Mouse (Mus musculus) heart, embryonic 14.5 days (tissue): Measurements from ENCODE around the gene Kcnmb4. TPM values are rescaled to one million over a fixed set of nuclear protein-coding genes. Genes with fewer than 3 reads are reported as not detected.

Source experiments
- ATAC-seq: fragments of 200-750 bp; cut with Nextera tagmentation; 2 replicates; pipeline ENCODE4 v1.8.0; 2017; ENCODE audit warnings: low read depth, moderate TSS enrichment; ENCODE audit not compliant: insufficient number of reproducible peaks, insufficient read depth, low FRiP score
- H3K27ac ChIP-seq, 2 experiments: fragments of 200-500 bp in 1 of 2; fragments of 300-500 bp in 1 of 2; sonication (generic) in 1 of 2; replicated peaks in 1 of 2; 2 replicates each; pipeline ENCODE4 v1.5.1; 2012 to 2014; ENCODE audit warnings: low read depth in 2 of 2, low read length in 2 of 2, control low read depth in 1 of 2, mild to moderate bottlenecking in 1 of 2, mixed read lengths in 1 of 2; ENCODE audit not compliant: control insufficient read depth in 1 of 2, insufficient read depth in 1 of 2
- H3K27me3 ChIP-seq: fragments of 300-500 bp; sonication (generic); 2 replicates; pipeline ENCODE4 v1.6.1; 2014; ENCODE audit warnings: mild to moderate bottlenecking, low read length, control low read depth; ENCODE audit not compliant: control insufficient read depth, insufficient read depth
- H3K36me3 ChIP-seq: fragments of 300-500 bp; sonication (generic); 2 replicates; pipeline ENCODE4 v1.6.1; 2014; ENCODE audit warnings: mild to moderate bottlenecking, control low read depth, low read length, mixed read lengths; ENCODE audit not compliant: control insufficient read depth, insufficient read depth
- H3K4me1 ChIP-seq, 2 experiments: fragments of 200-500 bp in 1 of 2; fragments of 300-500 bp in 1 of 2; sonication (generic) in 1 of 2; 2 replicates each; pipeline ENCODE4 v1.6.1; 2012 to 2014; ENCODE audit warnings: low read length in 2 of 2, control low read depth in 1 of 2, mixed read lengths in 1 of 2; ENCODE audit not compliant: control insufficient read depth in 2 of 2, insufficient read depth in 2 of 2
- H3K4me2 ChIP-seq: fragments of 300-500 bp; sonication (generic); 2 replicates; pipeline ENCODE4 v1.6.1; 2014; ENCODE audit warnings: mild to moderate bottlenecking, low read length
- H3K4me3 ChIP-seq, 2 experiments: fragments of 200-500 bp in 1 of 2; fragments of 300-500 bp in 1 of 2; sonication (generic) in 1 of 2; 2 replicates each; pipeline ENCODE4 v1.5.1; 2012 to 2014; ENCODE audit warnings: low read length in 2 of 2, mild to moderate bottlenecking in 2 of 2, control low read depth in 1 of 2, low read depth in 1 of 2, moderate library complexity in 1 of 2; ENCODE audit not compliant: control insufficient read depth in 1 of 2, insufficient read depth in 1 of 2
- H3K9ac ChIP-seq: fragments of 300-500 bp; sonication (generic); 2 replicates; pipeline ENCODE4 v1.6.1; 2014; ENCODE audit warnings: mild to moderate bottlenecking, low read length
- H3K9me3 ChIP-seq: fragments of 300-500 bp; sonication (generic); 2 replicates; pipeline ENCODE4 v1.6.1; 2016; ENCODE audit warnings: low read length, control low read depth; ENCODE audit not compliant: control insufficient read depth
- WGBS: fragments of 180-500 bp; shearing (Covaris S2); extraction: QIAGEN DNeasy Blood & Tissue Kit; methylation state at CpG from one replicate; pipeline ENCODE4 v1.1.7; 2014; 5-methylcytosine and 5-hydroxymethylcytosine counted together
- polyA plus RNA-seq: library from polyadenylated mRNA; unstranded; fragments of >200 nt; fragmentation: Nextera tagmentation; extraction: Ambion mirVana; gene quantifications from 2 replicates; pipeline ENCODE4 v1.2.1, GENCODE M21; 2014

Gene Kcnmb4
- polyA plus RNA-seq: 5.1 and 5.9 TPM in 2 replicates

DNA sequence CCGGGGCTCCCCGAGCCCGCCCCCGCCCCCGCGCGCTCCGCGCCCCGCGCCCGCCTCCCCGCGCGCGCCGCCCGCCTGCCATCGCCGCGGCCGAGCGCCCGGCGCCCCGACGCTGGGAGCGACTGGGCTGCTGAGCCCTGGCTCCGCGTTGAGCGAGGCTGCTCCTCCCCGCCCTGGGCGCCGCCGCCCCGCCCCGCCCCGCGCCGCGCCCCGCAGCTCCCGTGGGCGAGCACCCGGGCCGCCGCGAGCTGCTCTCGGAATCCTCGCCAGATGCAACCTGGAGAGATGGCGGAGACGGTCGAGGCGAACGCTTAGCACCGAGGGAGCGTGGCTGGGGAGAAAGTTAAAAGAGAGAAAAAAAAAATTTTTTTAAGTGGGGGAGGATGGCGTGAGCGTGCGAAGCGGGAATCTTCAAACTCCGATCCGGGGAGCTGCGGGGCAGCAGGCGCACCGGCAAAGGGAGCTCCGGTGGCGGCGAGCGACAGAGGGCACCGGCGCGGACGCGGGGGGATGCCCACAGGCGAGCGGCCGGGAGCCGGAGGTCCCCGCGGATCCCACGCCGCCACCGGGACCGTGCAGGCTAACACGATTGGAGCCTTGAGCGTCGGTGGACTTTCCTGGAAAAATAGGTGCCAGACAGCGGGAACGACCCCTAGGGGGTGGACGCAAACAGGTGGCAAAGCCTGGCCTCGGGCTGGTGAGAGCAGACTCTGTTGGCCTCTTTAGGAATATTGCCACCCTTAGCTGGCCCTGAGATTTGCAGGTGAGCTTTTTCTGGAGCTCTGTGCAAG is at the start of gene Kcnmb4:
TSS of gene Kcnmb4 (minus strand) at position 120 of the 791 bp plus-strand sequence.
- peaks cover 8% of the 10 kb centered on the region for H3K27me3 ChIP-seq
- H3K4me2 ChIP-seq: peak within 1 kb of the TSS; percentile 95
- ATAC-seq: peak; percentile 69

GRCm38 (mm10) chr10:116519588-116519987 is 45.9 kb upstream of the Kcnmb4 start:
- H3K4me2 ChIP-seq: no peak overlapping the region
- H3K9ac ChIP-seq: no peak overlapping the region
- no peaks in the 10 kb centered on the region for H3K27me3 ChIP-seq
- no peaks in the 10 kb centered on the region for H3K4me1 ChIP-seq
- ATAC-seq: no peak
- H3K36me3 ChIP-seq: no peaks in the 10 kb centered on the region
- H3K4me3 ChIP-seq: no peak overlapping the region
- WGBS: 90% methylated on average over 1 of the region's 1 CpGs
- no peak overlapping the region for H3K27ac ChIP-seq
- no peaks in the 10 kb centered on the region for H3K9me3 ChIP-seq

More for the DNA sequence above, at the start of gene Kcnmb4:
- peak within 1 kb of the TSS in 1 of 2 experiments; percentile 24; a peak in 1 of 4 replicates for H3K27ac ChIP-seq
- H3K36me3 ChIP-seq: no peaks in the 10 kb centered on the region
- peak within 1 kb of the TSS; percentile 76 for H3K9ac ChIP-seq
- H3K4me1 ChIP-seq: peaks cover 0 to 7% of the 10 kb centered on the region in 2 experiments; a peak in 2 of 4 replicates
- H3K4me3 ChIP-seq: peak within 1 kb of the TSS; percentile 49 to 70
- peaks cover 6% of the 10 kb centered on the region; the same call in 1 of the 2 replicates for H3K9me3 ChIP-seq
- WGBS: under 1% methylated on average over 73 of the region's 92 CpGs

DNA sequence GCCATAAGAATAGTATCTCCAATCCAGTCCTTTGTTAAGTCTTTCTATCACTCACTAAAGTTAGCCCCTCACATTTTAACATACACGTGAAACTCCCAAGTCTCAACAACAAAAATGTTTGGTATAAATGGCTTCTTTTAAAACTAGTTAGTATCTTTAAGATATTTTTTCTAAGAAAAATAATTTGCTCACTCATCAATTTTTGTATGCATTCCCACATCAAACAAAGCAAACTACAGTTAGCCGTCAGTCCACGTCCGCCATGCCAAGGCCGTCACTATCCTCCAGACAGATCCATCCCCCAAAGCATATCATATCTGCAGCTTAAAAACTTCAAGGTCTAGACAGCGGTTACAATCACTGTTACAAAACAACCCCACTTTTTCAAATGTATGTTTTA is 41.9 kb upstream of the Kcnmb4 start:
- Histone ChIP-seq H3K9ac (no peak overlapping the region), H3K27ac (no peak overlapping the region), H3K4me2 (no peak overlapping the region), H3K4me1 (no peaks in the 10 kb centered on the region), H3K36me3 (0 out of 2 replicates have a peak, but pooled peaks cover 4% of the 10 kb centered on the region), H3K27me3 (no peaks in the 10 kb centered on the region), H3K9me3 (no peaks in the 10 kb centered on the region), H3K4me3 (no peak overlapping the region)
- no peak for ATAC-seq
- WGBS: 88% methylated on average over 6 of the region's 6 CpGs

- Histone ChIP-seq H3K9me3 (no peaks in the 10 kb centered on the region), H3K27ac (no peak overlapping the region), H3K27me3 (no peaks in the 10 kb centered on the region), H3K9ac (no peak overlapping the region), H3K36me3 (0 out of 2 replicates have a peak, but pooled peaks cover 4% of the 10 kb centered on the region), H3K4me3 (no peak overlapping the region), H3K4me1 (no peaks in the 10 kb centered on the region), H3K4me2 (no peak overlapping the region)
- 87% methylated on average over 4 of the region's 4 CpGs for WGBS
- no peak for ATAC-seq
These were observed 41.5 kb upstream of the Kcnmb4 start for GRCm38 (mm10) chr10:116515158-116515557.

DNA sequence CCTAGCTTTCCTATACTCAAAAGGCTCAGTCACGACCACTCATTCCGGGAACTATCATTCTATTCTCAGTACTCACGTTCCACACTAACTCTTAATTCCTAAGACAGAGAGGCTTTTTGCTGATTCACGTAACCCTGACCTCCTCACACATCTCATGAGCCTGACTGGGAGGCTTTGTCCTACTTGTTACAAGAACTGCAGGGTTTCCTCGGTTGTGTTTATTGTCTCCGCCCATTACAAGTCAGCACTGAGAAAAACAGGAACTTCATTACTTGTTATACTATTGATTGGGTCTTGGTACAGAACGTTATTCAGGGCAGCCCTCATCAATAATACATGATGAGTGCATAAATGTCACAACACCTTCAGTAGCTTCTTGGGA is 39.6 kb upstream of the Kcnmb4 start:
- Histone ChIP-seq H3K27ac (no peak overlapping the region), H3K9ac (no peak overlapping the region), H3K27me3 (no peaks in the 10 kb centered on the region), H3K4me3 (no peak overlapping the region), H3K4me2 (no peak overlapping the region), H3K9me3 (no peaks in the 10 kb centered on the region), H3K4me1 (no peaks in the 10 kb centered on the region), H3K36me3 (0 out of 2 replicates have a peak, but pooled peaks cover 4% of the 10 kb centered on the region)
- no peak for ATAC-seq
- WGBS: 69% methylated on average over 7 of the region's 7 CpGs

GRCm38 (mm10) chr10:116512521-116513253 is 39.0 kb upstream of the Kcnmb4 start:
- no peaks in the 10 kb centered on the region for H3K4me1 ChIP-seq
- no peak overlapping the region for H3K27ac ChIP-seq
- no peak overlapping the region for H3K4me2 ChIP-seq
- WGBS: 91% methylated on average over 11 of the region's 11 CpGs
- ATAC-seq: no peak
- H3K9ac ChIP-seq: no peak overlapping the region
- H3K4me3 ChIP-seq: no peak overlapping the region
- H3K9me3 ChIP-seq: no peaks in the 10 kb centered on the region
- no peaks in the 10 kb centered on the region for H3K27me3 ChIP-seq
- H3K36me3 ChIP-seq: 0 out of 2 replicates have a peak, but pooled peaks cover 4% of the 10 kb centered on the region

DNA sequence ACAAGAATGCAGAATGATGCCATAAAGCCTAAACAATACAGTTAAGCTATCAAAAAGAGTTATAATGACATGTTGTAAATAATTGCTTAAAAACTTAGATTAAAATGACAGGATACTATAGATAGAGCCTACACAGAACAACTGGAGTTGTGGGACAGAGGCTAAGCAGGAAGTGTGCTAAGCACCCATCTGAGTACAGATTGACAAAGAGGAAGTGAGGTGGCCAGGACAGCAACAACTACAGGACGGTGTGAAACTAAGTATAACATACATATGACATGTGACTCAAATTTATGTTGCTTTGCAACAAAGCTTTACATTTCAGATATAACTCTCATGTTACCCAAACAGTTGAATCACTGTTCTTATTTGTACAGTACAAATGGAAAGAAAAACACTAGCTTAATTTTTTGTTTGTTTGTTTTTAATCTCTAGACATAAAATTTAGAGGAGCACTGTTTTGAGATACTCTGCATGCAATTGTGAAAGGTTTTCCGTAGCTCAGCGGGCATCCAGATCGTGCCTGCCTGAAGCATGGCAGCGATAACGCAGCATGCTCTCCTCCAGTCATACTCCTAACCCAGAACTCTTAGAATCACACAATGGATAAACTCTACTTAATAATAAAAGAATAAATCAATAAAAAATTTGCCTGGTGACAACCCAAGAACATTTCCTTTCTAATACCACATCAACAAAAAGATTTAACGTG is 31.8 kb upstream of the Kcnmb4 start:
- Histone ChIP-seq H3K36me3 (peaks cover 11% of the 10 kb centered on the region), H3K27me3 (no peaks in the 10 kb centered on the region), H3K9me3 (no peaks in the 10 kb centered on the region), H3K9ac (no peak overlapping the region), H3K4me1 (no peaks in the 10 kb centered on the region), H3K4me3 (no peak overlapping the region), H3K27ac (no peak overlapping the region), H3K4me2 (no peak overlapping the region)
- 81% methylated on average over 7 of the region's 7 CpGs for WGBS
- no peak for ATAC-seq
